Mouse (Mus musculus) intestine, postnatal 0 days (tissue): ENCODE results near the gene Vps9d1. TPM values are rescaled to one million over a fixed set of nuclear protein-coding genes. Genes with fewer than 3 reads are reported as not detected.

ENCODE experiments used
- ATAC-seq: fragments of 200-750 bp; cut with Nextera tagmentation; 2 replicates; pipeline ENCODE4 v1.8.0; 2017; ENCODE audit warnings: mild to moderate bottlenecking, moderate TSS enrichment, moderate library complexity
- H3K27ac ChIP-seq: fragments of 300-500 bp; sonication (generic); 2 replicates; pipeline ENCODE4 v1.5.1; 2014; ENCODE audit warnings: mild to moderate bottlenecking, low read depth, low read length, moderate library complexity
- H3K27me3 ChIP-seq: fragments of 300-500 bp; sonication (generic); replicated peaks from 2 replicates; pipeline ENCODE4 v1.6.1; 2014; ENCODE audit warnings: low read length, mixed read lengths; ENCODE audit not compliant: control insufficient read depth, insufficient read depth
- H3K36me3 ChIP-seq: fragments of 300-500 bp; sonication (generic); 2 replicates; pipeline ENCODE4 v1.6.1; 2014; ENCODE audit warnings: mild to moderate bottlenecking, moderate library complexity; ENCODE audit not compliant: control insufficient read depth, insufficient read depth
- H3K4me1 ChIP-seq: fragments of 300-500 bp; sonication (generic); replicated peaks from 2 replicates; pipeline ENCODE4 v1.6.1; 2014; ENCODE audit warnings: antibody characterized with exemption, low read length, mixed read lengths; ENCODE audit not compliant: control insufficient read depth, insufficient read depth
- H3K4me2 ChIP-seq: fragments of 300-500 bp; sonication (generic); replicated peaks from 2 replicates; pipeline ENCODE4 v1.6.1; 2014; ENCODE audit warnings: low read depth, mild to moderate bottlenecking, moderate library complexity
- H3K4me3 ChIP-seq: fragments of 300-500 bp; sonication (generic); 2 replicates; pipeline ENCODE4 v1.5.1; 2014; ENCODE audit warnings: low read depth, low read length
- H3K9ac ChIP-seq: fragments of 300-500 bp; sonication (generic); 2 replicates; pipeline ENCODE4 v1.6.1; 2014; ENCODE audit warnings: mild to moderate bottlenecking, low read depth, low read length
- H3K9me3 ChIP-seq: fragments of 300-500 bp; sonication (generic); 2 replicates; pipeline ENCODE4 v1.6.1; 2016; ENCODE audit warnings: mixed run types; ENCODE audit not compliant: control insufficient read depth
- CTCF ChIP-seq: sonication (generic); IDR thresholded peaks from 2 replicates; pipeline ENCODE4 v1.5.1; 2016; ENCODE audit warnings: low read depth, mild to moderate bottlenecking, control low read depth, antibody characterized with exemption, moderate library complexity
- WGBS: fragments of 180-500 bp; shearing (Covaris S2); extraction: QIAGEN DNeasy Blood & Tissue Kit; methylation state at CpG from one replicate; pipeline ENCODE4 v1.1.7; 2014; 5-methylcytosine and 5-hydroxymethylcytosine counted together
- polyA plus RNA-seq: library from polyadenylated mRNA; unstranded; fragments of >200 nt; fragmentation: Nextera tagmentation; extraction: Ambion mirVana; gene quantifications from 2 replicates; pipeline ENCODE4 v1.2.1, GENCODE M21; 2015

Gene Vps9d1
- polyA plus RNA-seq, 1 experiment from 2014 or later, result 7.1 TPM

DNA sequence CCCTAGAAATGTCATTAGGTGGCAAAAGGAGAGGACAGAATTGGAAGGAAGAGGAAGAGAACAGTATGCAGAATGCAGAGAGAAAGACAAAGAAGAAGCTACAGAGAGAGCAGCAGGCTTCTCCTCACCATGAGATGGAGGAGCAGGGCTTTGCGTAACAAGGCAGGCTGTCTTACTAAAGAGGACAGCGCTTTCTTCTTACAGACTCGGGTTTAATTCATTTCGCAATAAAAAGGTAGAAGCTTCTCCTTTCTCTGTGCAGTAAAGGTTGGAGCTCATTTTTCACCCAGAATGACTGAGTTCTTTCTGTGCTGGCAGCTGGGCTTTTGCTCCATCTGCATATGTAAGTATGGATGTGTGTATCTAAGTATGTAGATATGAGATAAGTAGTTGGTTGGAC, 25.7 kb upstream of the Vps9d1 start:
- no peak for TF ChIP-seq CTCF
- Histone ChIP-seq H3K36me3 (peaks cover 4% of the 10 kb centered on the region; the same call in 1 of the 2 replicates), H3K4me2 (no peak overlapping the region), H3K9ac (no peak overlapping the region), H3K4me1 (no peaks in the 10 kb centered on the region), H3K27me3 (no peaks in the 10 kb centered on the region), H3K9me3 (no peaks in the 10 kb centered on the region), H3K4me3 (no peak overlapping the region), H3K27ac (no peak overlapping the region)
- 93% methylated on average over 4 of the region's 4 CpGs for WGBS
- ATAC-seq, result no peak

GRCm38 (mm10) chr8:123278445-123278844, 24.3 kb upstream of the Vps9d1 start:
- Histone ChIP-seq H3K4me2 (no peak overlapping the region), H3K27ac (no peak overlapping the region), H3K4me1 (no peaks in the 10 kb centered on the region), H3K36me3 (peaks cover 9% of the 10 kb centered on the region; the same call in 1 of the 2 replicates), H3K27me3 (no peaks in the 10 kb centered on the region), H3K4me3 (no peak overlapping the region), H3K9me3 (no peaks in the 10 kb centered on the region), H3K9ac (no peak overlapping the region)
- no peak for TF ChIP-seq CTCF
- no peak for ATAC-seq
- WGBS, result 57% methylated on average over 7 of the region's 7 CpGs

- Histone ChIP-seq H3K4me2 (no peak overlapping the region), H3K36me3 (peaks cover 13% of the 10 kb centered on the region; the same call in 1 of the 2 replicates), H3K9me3 (no peaks in the 10 kb centered on the region), H3K4me1 (no peaks in the 10 kb centered on the region; the same call in 1 of the 2 replicates), H3K9ac (no peak overlapping the region), H3K27me3 (no peaks in the 10 kb centered on the region), H3K27ac (no peak overlapping the region), H3K4me3 (no peak overlapping the region)
- ATAC-seq, result no peak
- WGBS, result 96% methylated on average over 12 of the region's 12 CpGs
- no peak for TF ChIP-seq CTCF
Observed at GRCm38 (mm10) chr8:123275096-123275495, 20.9 kb upstream of the Vps9d1 start.

- 87% methylated on average over 5 of the region's 5 CpGs for WGBS
- Histone ChIP-seq H3K9me3 (no peaks in the 10 kb centered on the region), H3K4me3 (no peak overlapping the region), H3K36me3 (peaks cover 17% of the 10 kb centered on the region; the same call in 1 of the 2 replicates), H3K4me2 (no peak overlapping the region), H3K4me1 (no peaks in the 10 kb centered on the region; the same call in 1 of the 2 replicates), H3K27ac (no peak overlapping the region), H3K9ac (no peak overlapping the region), H3K27me3 (no peaks in the 10 kb centered on the region)
- no peak for TF ChIP-seq CTCF
- no peak for ATAC-seq
Observed at GRCm38 (mm10) chr8:123274447-123274846, 20.3 kb upstream of the Vps9d1 start.

GRCm38 (mm10) chr8:123271901-123272300, 17.8 kb upstream of the Vps9d1 start:
- Histone ChIP-seq H3K27me3 (no peaks in the 10 kb centered on the region), H3K4me1 (no peaks in the 10 kb centered on the region; the same call in 1 of the 2 replicates), H3K4me2 (no peak overlapping the region), H3K9me3 (no peaks in the 10 kb centered on the region), H3K4me3 (no peak overlapping the region), H3K27ac (no peak overlapping the region), H3K9ac (no peak overlapping the region), H3K36me3 (peaks cover 37% of the 10 kb centered on the region)
- no peak for TF ChIP-seq CTCF
- no peak for ATAC-seq
- WGBS, result 57% methylated on average over 4 of the region's 4 CpGs

DNA sequence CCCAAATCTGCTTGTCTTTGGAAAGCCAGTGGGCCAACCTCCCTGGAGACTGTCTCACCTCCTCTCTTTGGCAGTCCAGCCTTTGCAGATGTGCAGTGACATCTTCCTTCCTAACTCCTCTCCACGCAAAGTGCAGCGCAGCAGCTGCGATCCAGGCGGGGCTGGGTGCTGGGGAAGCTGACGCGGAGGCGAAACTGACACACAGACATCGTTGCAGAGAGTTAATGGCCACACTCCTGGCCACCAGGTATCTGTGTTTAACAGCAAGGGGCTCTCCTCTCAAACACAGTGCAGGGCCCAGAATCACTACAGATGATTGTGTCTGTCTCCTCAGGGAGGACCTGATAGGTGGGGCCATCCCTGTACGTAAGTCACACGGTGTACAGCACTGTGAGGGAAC, 17.0 kb upstream of the Vps9d1 start:
- H3K27ac ChIP-seq, result no peak overlapping the region
- ATAC-seq, result no peak
- TF ChIP-seq CTCF, result no peak
- no peak overlapping the region for H3K9ac ChIP-seq
- H3K9me3 ChIP-seq, result no peaks in the 10 kb centered on the region
- H3K4me3 ChIP-seq, result no peak overlapping the region
- H3K4me1 ChIP-seq, result no peaks in the 10 kb centered on the region; the same call in 1 of the 2 replicates
- H3K4me2 ChIP-seq, result no peak overlapping the region
- WGBS, result 75% methylated on average over 10 of the region's 10 CpGs
- no peaks in the 10 kb centered on the region for H3K27me3 ChIP-seq
- peaks cover 44% of the 10 kb centered on the region for H3K36me3 ChIP-seq
